Mouse (Mus musculus): ENCODE measurements around the gene AA986860. TPM values are rescaled to one million over a fixed set of nuclear protein-coding genes. Genes with fewer than 3 reads are reported as not detected.

Gene AA986860
- total RNA-seq, 2 experiments from 2014 or later, result 0.92 to 1.0 TPM

DNA sequence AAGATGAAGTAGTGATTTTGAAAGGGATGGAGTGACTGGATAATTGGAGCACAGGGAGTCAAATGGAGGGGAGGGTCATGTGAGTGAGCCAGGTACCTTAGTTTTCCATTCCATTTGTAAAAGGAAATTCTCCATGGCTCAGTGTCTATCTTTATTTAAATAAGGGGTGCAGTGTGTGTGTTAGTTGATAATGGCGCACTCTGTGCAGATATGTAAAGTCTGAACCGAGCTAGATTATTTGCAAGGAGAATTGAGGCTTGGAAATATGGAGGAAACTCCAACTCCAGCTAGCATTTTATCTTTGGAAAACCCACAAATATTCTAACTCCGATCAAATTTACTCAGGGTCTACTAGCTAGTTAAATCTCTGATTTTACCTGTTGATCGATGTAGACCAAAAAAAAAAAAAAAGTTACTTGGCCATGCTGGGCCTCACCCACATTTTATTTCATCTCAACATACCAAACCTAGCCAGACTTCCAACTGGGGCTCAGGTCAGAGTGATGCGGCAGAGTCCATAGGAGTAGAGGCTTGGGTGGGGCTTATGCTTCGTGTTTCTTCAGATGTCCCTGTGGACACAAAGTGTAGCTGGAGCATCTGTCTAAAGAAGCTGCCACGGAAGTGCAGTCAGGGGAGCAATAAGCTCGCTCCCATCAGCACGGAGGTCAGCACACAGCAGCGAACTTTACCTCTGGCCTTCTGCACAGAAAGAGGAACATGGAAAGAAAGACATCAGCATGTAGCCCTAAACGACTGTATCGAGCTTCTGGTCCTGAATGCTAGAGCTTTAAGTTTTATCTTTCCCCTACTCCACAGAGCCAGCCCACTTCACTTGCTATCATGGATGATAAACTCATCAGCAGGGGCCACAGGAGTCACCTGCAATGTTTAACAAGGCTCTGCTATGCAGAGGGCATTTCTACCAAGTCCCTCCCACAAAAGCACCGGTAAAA, 1.2 kb downstream of the AA986860 start:
- intact Hi-C loops (cut with DNase I), result no loop called here
- no peak for DNase-seq (ENCODE audit: extremely low spot score in 1 of 2, low spot score in 2 of 2)

DNA sequence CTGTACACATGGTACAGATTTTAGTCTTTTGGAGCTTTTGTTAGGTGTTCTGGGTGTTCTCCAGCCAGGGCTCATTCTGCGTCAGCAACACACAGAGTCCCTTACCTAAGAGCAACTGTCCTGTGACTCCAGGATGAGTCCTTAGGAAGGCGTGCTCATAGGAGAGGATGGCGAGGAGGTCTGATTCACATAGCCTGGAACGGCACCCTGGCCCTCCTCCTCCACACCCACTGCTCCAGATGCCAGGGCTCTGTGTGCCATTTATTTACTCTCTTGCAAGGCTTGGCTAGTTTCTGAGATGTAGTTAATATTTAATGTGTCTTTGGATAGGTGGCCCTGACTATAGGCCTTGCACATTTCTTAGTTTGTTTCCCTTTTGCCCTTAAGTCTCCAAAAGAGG, 1.9 kb downstream of the AA986860 start:
- intact Hi-C loops (cut with DNase I), result no loop called here
- DNase-seq (ENCODE audit: extremely low spot score in 1 of 2, low spot score in 2 of 2), result no peak

DNA sequence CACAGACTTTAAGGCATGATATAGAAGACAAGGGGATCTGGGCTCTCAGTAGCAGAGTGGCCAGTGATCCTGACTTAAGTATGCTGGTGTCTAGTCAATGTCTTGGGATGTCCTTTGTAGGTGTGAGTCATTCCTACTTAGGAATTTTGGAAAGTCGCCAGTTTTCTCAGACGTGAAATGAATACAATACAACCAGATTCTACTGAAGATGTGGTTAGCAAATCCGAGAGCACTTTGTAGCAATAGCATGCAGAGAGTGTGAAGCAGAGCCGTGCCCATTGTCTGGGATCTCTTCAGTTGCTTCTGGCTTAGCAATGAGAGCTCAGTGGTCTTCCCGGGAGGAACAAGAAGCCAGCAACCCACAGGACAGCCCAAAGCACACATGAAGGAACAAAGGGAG, 2.7 kb downstream of the AA986860 start:
- intact Hi-C loops (cut with DNase I), result no loop called here
- no peak for DNase-seq (ENCODE audit: extremely low spot score in 1 of 2, low spot score in 2 of 2)

DNA sequence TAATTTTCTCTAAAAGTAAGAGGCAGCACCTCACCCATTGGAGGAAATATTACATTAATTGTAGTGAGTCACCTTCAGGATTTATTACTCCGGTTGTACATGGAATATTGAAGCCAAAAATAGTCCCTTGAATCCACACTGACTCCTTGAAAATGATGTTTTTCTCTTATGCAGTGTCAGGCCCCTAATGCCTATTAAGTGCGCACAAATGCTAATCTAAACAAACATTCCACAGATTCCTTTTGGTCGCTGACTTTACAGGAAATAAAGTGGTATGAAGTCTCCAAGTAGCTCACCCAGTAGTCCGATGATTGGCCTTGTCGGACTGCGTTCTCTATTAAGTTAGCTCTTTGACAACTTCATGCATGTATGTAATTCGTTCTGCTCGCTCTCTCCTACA, 3.1 kb downstream of the AA986860 start:
- intact Hi-C loops (cut with DNase I), result no loop called here

DNA sequence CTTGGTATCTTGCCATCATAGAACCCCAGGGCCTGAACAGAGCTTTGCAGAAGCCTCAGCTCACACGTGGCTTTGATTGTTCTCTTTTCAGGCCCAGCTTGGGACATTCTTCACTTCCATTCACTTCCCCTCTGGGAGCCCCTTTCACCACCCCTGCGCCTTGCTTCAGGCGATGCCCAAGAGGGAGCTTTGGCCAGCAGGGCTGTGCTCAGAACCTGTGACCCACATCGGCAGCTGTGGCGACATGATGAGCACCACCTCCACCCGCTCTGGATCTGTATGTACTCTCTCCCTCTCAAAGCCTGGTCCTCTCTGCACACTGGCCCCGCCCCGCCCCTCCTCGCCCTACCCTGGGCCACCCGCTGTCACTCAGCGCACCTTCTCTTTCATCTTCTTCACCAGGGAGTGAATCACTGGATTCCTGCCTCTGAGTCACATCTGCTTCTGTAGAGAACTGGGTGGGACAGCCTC, 5.7 kb downstream of the AA986860 start:
- intact Hi-C loops (cut with DNase I), result no loop called here
- DNase-seq (ENCODE audit: extremely low spot score in 1 of 2, low spot score in 2 of 2), result no peak

More for the DNA sequence above, 3.1 kb downstream of the AA986860 start:
- no peak for DNase-seq (ENCODE audit: extremely low spot score in 1 of 2, low spot score in 2 of 2)

DNA sequence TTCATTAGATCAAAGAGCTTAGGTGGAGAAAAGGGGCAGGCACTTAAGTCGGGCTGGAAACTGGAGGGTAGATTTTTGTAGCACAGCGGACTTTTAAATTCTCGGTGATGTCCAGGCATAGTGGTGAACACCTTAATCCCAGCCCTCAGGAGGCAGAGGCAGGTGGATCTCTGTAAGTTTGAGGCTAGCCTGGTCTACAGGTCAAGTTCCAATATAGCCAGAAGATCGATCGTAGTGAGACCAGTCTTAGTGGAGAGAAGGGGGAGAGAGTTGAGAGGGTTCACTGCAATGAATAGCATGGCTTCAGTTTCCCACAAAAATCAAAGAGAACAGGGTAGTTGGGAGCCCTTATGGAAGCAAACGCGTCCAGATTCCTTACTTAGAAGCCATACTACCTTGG, 6.1 kb downstream of the AA986860 start:
- intact Hi-C loops (cut with DNase I), result no loop called here
- DNase-seq (ENCODE audit: extremely low spot score in 1 of 2, low spot score in 2 of 2), result no peak

DNA sequence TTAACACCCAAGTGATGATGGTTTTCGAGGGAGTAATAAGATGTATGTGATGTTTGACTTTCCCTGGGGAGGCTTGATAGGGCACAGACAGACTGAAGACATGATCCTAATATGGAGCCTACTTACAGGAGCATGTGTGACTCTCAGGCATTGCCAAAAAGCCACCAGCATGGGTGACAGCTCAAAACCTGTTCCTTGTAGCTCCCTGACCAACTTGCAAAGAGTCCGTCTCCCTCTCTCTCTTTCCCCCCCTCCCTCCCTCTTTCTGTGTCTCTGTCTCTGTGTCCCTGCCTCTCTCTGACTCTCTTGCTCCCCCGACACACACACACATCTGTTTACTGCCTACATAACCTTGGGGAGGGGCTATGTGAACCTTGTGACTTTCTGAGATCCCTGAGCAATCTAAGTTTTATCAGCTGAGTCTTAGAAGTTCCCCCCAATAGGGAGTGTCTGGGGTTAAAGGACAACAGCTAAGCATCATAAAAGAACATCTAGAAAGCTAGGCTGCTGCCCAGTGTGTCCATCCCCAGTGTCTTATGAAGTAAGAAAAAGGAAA, 6.9 kb downstream of the AA986860 start:
- intact Hi-C loops (cut with DNase I), result no loop called here
- DNase-seq (ENCODE audit: extremely low spot score in 1 of 2, low spot score in 2 of 2), result no peak

DNA sequence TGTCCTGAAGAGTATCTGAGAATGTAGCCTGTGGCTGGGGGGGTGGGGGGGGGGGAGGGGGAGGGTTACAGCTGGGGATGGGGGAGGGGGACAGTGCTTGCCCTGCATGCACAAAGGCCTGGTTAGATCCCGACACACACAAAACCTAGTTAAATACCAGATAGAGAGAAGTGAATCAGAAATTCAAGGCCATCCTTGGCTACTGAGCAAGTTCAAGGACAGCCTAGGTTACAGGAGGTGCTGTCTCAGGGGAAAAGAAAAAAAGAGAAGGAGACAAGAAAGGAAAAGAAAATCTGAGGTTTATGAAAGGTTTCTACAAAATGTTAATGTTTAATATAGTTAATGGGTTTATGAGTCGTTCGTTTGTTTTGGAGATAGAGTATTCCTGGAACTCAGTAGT, 7.9 kb downstream of the AA986860 start:
- no peak for DNase-seq (ENCODE audit: extremely low spot score in 1 of 2, low spot score in 2 of 2)
- intact Hi-C loops (cut with DNase I), result no loop called here

DNA sequence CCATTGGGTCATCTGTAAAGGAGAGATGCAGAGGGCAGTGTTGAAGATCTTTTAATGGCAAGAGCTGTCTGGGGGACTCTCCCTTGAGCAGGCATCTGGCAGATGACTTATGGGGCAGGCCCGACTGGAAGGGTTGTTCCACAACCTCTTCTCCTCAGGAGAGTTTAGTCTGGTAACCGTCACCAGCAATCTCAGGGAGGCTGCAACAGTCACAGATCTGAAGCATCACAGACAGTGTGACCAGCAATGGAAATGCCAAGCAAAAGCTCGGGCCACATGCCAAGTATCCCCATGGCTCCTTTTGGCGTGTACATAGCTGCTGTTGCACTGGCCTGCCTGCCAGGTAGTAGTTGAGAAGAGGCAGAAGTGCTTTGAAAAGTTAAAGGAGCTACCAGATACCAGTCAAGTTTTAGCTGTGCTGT, 8.5 kb downstream of the AA986860 start:
- DNase-seq (ENCODE audit: extremely low spot score in 1 of 2, low spot score in 2 of 2), result peak in 1 of 2 experiments; percentile 49
- intact Hi-C loops (cut with DNase I), result no loop called here

DNA sequence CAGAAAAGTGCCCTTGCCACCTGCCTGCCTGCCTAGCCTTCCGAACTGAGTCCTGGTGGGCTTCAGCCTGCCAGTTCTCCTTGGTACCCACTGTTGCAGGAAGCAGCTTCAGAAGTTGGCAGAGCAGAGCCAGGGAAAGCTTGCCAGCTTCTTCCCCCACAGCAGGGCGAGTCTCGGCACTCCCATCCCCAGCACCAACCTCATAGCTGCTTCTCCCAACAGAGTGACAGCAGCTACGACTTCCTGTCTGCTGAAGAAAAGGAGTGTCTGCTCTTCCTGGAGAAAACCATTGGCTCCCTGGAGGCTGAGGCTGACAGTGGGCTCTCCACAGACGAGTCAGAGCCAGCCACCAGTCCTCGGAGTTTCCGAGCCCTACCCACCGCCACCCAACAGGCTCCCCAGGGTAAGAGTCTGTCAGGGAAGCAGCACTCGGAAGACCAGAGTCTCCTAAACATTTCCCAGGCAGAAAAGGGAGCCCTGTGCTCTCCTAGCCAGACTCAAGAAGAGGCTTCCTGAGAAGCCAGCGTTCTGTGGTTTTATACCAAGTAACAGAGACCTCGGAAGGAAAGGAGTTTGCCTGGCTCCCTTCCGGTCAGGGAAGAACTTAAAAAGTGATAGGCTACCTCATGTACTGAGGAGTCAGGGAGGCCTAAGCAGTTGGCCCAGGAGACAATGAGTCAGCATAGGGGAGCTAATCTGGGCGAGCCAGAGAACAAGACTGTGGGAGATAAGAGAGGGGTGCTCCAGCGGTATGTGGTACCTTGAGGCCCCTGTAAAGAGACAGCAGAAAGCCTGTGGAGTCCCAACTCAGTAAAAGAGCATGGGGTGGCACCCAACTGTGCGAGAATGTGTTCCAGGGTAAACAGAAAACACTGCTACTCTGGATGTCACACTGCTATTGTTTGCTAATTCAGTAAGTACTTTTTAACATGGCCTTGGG, 9.3 kb downstream of the AA986860 start:
- DNase-seq (ENCODE audit: extremely low spot score in 1 of 2, low spot score in 2 of 2), result peak; percentile 38 to 53
- intact Hi-C loops (cut with DNase I), result no loop called here

DNA sequence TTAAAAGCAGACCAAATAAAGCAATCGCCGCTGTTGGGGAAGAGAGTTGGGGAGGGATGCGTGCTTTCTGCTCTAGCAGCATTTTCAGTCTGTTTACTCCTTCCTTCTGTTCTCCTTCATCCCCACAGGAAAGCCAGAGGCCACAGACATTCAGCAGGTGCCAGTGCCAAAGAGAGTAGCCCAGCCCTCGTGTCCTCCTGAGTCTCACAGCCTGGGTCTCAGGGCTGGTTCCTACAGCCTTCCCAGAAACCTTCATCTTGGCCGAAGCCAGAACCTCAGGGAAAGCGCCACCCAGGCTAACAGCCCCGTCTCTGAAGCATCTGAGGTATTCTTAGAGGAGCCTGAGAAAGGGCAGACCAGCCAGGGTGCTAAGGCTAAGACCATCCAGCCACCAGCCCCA, 10.4 kb downstream of the AA986860 start:
- no peak for DNase-seq (ENCODE audit: extremely low spot score in 1 of 2, low spot score in 2 of 2)
- intact Hi-C loops (cut with DNase I), result no loop called here

DNA sequence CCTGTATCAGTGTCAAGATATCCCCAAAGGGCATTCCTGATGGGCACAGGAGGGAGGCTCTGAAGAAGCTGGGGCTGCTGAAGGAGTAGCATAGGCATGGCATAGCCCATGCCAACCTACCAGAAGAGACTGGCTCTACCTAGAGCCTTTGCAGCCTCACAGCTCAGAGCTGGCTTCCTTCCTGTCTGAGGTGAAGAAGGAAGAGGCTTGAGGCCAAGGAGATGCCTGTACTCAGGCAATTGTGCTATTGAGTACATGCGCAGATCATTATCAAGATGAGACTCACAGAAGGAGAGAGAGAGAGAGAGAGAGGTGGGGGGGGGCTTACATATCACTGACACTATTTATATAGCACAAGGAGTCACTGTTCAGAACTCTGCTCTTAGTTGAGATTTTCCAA, 12.0 kb downstream of the AA986860 start:
- no peak for DNase-seq (ENCODE audit: extremely low spot score in 1 of 2, low spot score in 2 of 2)
- intact Hi-C loops (cut with DNase I), result no loop called here

DNA sequence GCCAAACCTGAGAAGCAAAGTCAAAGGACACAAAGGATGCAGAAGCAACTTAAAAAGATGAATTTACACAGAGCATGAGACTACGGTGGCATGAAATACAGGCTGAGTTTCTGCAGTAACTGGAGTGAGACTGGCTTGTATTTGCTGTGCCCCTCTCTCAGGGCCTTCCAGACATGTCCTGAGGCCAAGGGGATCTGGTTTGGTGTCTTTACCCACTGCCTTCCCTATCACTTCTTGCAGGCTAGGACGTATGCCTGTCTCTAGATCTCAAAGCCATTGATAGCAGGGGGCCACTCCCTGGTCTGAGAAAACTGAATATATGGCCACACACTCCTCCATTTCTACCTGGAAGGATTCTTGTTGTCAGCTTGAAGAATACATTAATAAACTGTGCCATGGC, 12.4 kb downstream of the AA986860 start:
- DNase-seq (ENCODE audit: extremely low spot score in 1 of 2, low spot score in 2 of 2), result no peak
- intact Hi-C loops (cut with DNase I), result no loop called here

DNA sequence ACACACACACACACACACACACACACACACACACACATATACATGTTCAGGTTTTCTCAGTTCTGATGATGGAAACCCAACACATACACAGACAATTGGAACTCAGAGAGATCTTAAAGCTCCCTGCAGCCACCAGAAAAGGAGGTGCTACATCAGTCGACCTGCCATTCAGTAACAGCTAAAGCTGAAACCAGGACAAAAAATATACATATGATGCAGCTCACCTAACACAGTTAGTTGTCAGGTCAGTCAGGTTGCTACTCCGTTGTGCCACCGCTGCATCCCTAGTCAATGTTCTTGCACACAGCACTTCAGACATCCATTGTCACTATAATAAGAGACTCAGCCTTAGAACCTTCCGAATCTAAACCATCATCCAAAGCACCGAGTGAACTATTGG, 13.2 kb downstream of the AA986860 start:
- no peak for DNase-seq (ENCODE audit: extremely low spot score in 1 of 2, low spot score in 2 of 2)
- intact Hi-C loops (cut with DNase I), result no loop called here

DNA sequence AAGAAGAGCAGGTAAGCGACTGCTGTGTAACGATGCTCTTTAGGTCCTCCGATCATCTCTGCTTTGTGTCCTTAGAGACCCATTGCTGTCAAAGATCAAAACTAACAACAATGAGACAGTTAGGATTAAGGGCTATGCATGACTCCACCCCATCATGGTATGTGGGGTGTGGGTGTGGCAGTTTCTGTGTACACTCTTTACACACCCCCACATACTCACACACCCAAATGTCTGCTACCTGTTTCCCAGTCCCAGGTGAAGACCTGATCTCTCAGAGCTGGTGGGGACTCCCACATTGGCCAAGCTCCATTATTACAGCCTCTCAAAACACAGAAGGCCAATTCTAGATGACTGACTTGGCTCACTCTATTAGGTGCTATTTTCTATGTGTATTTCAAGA, 13.8 kb downstream of the AA986860 start:
- intact Hi-C loops (cut with DNase I), result no loop called here
- no peak for DNase-seq (ENCODE audit: extremely low spot score in 1 of 2, low spot score in 2 of 2)

DNA sequence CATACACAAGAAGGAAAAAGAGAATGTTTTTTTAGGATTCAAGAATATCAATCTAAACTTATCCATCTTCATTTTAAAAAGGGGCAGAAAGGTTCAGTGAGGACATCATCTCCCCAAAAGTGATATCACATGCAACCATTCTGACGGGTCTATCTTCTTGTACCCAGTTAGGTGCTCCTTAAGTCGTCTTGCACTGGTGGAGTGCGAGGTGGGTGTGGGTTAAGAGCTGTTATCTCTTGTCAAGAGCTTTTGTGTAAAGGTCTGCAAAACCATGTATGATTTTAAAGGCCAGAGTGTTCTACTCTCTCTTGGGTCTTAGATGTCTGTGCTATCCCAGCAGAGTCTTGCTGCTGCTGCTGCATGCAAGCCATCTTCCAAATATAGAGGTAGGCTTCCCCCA, 15.0 kb downstream of the AA986860 start:
- intact Hi-C loops (cut with DNase I), result no loop called here
- DNase-seq (ENCODE audit: extremely low spot score in 1 of 2, low spot score in 2 of 2), result no peak

DNA sequence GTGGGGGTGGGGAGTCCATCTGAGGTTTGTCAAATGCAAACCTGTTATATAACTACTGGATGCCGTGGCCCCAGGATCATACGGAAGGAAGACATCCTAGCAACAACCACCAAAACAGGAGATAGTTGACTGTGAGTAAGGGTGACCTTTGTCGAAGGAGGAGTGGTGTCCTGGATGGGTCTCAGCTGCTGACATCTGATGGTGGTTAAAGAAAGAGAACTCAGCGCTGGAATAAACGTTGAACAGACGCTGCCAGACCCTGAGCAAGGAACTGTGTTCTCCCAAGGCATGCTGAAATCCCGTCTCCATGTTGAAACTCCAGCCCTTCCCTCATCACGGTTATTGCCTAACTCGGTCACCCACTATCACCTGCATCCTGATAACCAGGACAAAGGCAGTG, 27.9 kb downstream of the AA986860 start:
- intact Hi-C loops (cut with DNase I), result no loop called here
- DNase-seq (ENCODE audit: extremely low spot score in 1 of 2, low spot score in 2 of 2), result no peak

DNA sequence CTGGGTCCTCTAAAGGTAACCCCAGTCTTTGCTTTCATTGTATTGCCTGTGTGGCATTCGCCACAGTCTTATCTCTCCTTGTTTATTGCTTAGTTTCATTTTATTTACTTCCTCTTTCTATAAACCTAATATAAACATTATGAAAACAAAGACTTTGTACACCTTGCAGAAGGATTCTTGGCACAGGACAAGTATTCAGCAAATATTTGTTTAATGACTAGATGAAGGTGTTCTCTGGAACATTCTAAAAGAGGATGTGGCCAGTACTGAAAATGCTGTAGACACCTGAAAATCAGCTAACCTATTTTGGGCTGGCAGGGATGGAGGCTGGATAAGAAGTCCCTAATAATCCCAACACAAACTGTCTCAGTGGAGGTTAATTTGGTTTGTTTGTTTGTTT, 29.8 kb downstream of the AA986860 start:
- intact Hi-C loops (cut with DNase I), result no loop called here
- no peak for DNase-seq (ENCODE audit: extremely low spot score in 1 of 2, low spot score in 2 of 2)

DNA sequence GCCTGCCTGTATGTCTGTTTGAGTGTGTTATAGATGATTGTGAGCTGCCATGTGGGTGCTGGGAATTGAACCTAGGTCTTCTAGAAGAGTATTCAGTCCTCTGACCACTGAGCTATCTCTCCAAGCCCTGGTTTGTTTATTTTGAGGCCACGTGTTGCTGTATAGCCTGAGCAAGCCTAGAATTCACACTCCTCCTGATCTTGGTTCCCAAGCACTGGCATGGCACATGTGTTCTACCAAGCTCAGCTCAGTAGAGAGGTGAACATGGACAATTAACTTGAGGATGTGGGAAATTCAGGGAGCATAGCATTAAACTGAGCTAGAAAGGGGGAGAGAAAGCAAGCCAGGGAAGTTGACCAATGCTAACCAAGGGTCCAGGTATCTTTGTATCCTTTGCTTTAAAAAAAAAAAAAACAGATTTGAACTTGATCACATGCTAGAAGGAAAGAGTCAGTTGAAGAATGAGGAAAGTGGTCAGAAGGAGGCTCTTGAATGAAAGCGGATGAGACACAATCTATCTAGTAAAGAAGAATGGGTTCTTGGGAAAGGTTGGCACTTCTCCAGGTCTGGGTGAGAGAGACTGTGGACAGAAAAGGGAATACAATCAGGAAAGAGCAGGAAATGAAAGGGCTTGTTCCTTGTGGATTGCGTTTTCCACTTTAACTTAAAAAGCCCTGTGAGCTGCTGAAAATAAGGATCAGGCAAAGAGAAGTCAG, 30.4 kb downstream of the AA986860 start:
- intact Hi-C loops (cut with DNase I), result no loop called here
- no peak for DNase-seq (ENCODE audit: extremely low spot score in 1 of 2, low spot score in 2 of 2)
